Mouse (Mus musculus): ENCODE measurements around the gene Ptpn21. TPM values are rescaled to one million over a fixed set of nuclear protein-coding genes. Genes with fewer than 3 reads are reported as not detected.

Gene Ptpn21
- 5.7 to 7.8 TPM (median 6.8 TPM) in 4 replicates for total RNA-seq (2023; ENCODE audit: inconsistent age)

DNA sequence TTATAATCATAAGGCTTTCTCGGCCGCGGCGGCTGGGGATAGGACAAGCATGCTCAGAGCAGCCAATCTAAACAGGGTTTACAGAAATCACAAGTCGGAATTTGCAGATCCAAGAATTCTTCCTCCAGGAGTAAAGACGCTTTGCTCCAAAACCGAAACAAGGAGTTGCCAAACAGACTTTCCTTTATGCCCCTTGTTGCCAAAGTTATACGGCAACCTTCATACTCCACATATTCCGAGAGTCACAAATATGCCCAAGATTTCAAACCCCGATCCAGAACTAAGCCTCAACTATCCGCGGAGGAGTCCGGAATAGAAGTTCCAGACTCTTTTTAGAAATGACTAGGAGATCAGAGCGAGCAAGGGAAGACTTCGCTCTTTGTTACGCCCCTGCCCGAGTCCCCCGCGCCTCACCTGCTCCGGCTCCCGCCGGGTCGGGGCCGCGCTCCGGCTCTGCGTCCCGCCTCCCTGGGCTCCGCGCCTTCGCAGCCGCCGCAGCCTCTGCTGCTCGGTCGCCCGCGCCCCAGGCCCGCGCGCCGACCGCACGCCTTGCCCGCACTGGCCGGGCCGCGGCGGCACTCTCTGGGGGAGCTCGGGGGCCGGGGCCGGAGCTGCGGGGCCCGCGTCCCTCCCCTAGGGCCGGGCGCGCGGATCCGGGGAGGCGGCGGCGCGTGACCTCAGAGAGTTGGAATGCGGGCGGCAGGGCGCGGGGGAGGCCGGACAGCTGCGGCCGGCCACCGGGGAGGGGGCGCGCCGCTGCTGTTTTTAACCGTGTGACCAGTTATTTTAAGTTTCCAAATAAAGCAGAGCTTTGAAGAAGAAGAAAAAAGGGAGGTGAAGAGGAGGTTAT lies at the start of gene Ptpn21:
Gene Ptpn21 (minus strand): TSS at position 455 of the 850 bp plus-strand sequence.

DNA sequence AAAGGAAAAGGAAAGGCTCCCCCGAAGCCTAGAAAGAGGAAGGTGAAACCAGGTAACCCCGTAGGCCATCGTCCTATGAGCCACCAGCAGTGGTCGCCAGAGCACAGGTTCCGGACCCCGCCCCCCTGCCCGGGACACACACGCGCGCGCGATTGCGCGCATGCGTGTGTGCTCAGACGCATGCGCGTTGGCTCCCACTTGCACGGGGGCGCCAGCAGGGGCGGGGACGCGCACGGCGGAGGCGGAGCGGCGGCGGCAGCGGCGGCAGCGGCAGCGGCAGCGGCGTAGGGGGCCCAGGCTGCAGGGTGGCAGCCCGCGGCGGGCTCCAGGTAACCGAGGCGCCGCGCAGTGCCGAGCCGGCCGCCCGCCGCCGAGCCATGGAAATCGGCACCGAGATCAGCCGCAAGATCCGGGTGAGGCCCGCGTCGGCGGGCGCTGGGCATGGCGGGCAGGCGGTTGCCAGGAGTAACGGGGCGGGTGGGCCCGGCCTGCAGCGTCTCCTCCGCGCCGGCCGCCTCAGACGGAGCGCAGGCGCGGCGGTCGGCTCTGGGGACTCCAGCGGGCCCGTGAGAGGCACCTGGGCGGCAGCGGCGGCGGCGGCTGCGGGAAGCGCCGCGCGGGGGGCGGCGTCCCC lies 9.7 kb upstream of the Ptpn21 start, which contains the start of gene Zc3h14:
Gene Zc3h14 (plus strand): TSS at position 219 of the 634 bp plus-strand sequence.

DNA sequence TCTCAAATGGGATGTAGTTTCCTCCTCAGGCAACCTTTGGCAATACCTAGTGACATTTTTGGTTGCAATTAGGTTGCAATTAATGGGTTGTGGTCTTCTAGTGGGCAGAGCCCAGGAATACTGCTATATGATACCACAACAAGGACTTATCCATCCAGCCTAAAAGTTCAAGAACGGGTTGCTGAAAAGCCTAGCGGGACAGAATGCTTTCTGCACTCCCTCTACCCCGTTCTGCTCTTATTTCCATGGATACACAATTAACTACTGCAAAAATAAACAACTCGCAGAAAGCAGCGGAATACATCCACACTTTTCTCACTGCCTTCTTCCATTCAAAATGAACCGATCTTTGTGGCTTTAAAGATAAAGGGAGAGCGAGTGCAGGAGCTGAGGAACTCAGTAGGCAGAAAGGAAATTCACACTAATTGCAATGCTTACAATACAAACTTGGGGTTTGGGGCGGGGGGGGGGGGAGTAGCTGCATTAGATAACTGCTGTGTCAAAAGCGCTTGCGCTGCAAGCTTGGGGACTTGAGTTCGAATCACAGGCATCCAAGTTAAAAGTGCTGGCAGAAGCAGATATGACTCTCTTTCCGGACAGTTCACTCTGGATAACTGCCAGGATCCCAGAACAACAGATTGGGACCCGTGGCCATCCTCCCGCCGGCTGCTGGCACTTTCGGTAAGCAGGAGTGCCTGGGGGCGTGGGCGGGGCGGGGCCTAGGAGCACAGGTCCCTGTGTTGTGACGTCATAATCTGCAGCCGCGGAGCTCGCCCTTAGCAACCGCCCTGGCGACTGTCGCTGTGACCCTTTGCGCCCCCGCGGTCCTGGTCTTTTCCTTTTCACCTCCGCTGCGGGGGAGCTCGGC lies 109.6 kb downstream of the Ptpn21 start, which contains the start of gene Spata7:
Gene Spata7 (plus strand): TSS at position 766 of the 868 bp plus-strand sequence.

Other genes starting within 250 kb of the Ptpn21 start
- gene Kcnk10, start 159.1 kb downstream of the Ptpn21 start, total RNA-seq (2023; ENCODE audit: inconsistent age): 5.6 to 7.5 TPM (median 6.0 TPM) in 4 replicates
- 10.5 to 13.2 TPM (median 12.6 TPM) in 4 replicates for gene Spata7, start 109.2 kb downstream of the Ptpn21 start, total RNA-seq (2023; ENCODE audit: inconsistent age)
- 89.7 to 95.4 TPM (median 91.4 TPM) in 4 replicates for gene Zc3h14, start 9.6 kb upstream of the Ptpn21 start, total RNA-seq (2023; ENCODE audit: inconsistent age)
- gene Eml5, start 164.1 kb upstream of the Ptpn21 start, total RNA-seq (2023; ENCODE audit: inconsistent age): 19.3 to 26.1 TPM (median 22.5 TPM) in 4 replicates
- 3.3 to 4.9 TPM (median 4.2 TPM) in 4 replicates for gene Ttc8, start 183.2 kb upstream of the Ptpn21 start, total RNA-seq (2023; ENCODE audit: inconsistent age)

Data from B cell, adult (primary cell).